Mouse (Mus musculus) heart, embryonic 11.5 days (tissue): Measurements from ENCODE around the gene Notch2. TPM values are rescaled to one million over a fixed set of nuclear protein-coding genes. Genes with fewer than 3 reads are reported as not detected.

ENCODE experiments used
- ATAC-seq: fragments of 200-750 bp; cut with Nextera tagmentation; replicated peaks from 2 replicates; pipeline ENCODE4 v1.8.0; 2017; ENCODE audit warnings: moderate library complexity; ENCODE audit not compliant: insufficient number of reproducible peaks, low FRiP score, low TSS enrichment
- H3K27ac ChIP-seq: fragments of 300-500 bp; sonication (generic); 2 replicates; pipeline ENCODE4 v1.5.1; 2014; ENCODE audit warnings: mild to moderate bottlenecking, low read depth, low read length
- H3K27me3 ChIP-seq: fragments of 300-500 bp; sonication (generic); 2 replicates; pipeline ENCODE4 v1.6.1; 2014; ENCODE audit warnings: mild to moderate bottlenecking, low read length, mixed read lengths; ENCODE audit not compliant: control insufficient read depth, insufficient read depth
- H3K36me3 ChIP-seq: fragments of 300-500 bp; sonication (generic); 2 replicates; pipeline ENCODE4 v1.6.1; 2014; ENCODE audit warnings: mild to moderate bottlenecking, low read length, moderate library complexity, mixed read lengths; ENCODE audit not compliant: control insufficient read depth, insufficient read depth
- H3K4me1 ChIP-seq: fragments of 300-500 bp; sonication (generic); 2 replicates; pipeline ENCODE4 v1.6.1; 2014; ENCODE audit warnings: low read length; ENCODE audit not compliant: control insufficient read depth, insufficient read depth
- H3K4me2 ChIP-seq: fragments of 300-500 bp; sonication (generic); 2 replicates; pipeline ENCODE4 v1.6.1; 2014; ENCODE audit warnings: mild to moderate bottlenecking, moderate library complexity
- H3K4me3 ChIP-seq: fragments of 300-500 bp; sonication (generic); 2 replicates; pipeline ENCODE4 v1.5.1; 2014; ENCODE audit warnings: low read depth, low read length
- H3K9ac ChIP-seq: fragments of 300-500 bp; sonication (generic); 2 replicates; pipeline ENCODE4 v1.6.1; 2014; ENCODE audit warnings: mild to moderate bottlenecking, low read depth, low read length, moderate library complexity
- H3K9me3 ChIP-seq: fragments of 300-500 bp; sonication (generic); replicated peaks from 2 replicates; pipeline ENCODE4 v1.6.1; 2016; ENCODE audit warnings: low read length; ENCODE audit not compliant: control insufficient read depth
- WGBS: fragments of 180-500 bp; shearing (Covaris S2); extraction: QIAGEN DNeasy Blood & Tissue Kit; methylation state at CpG from one replicate; pipeline ENCODE4 v1.1.7; 2014; ENCODE audit not compliant: insufficient replicate concordance; 5-methylcytosine and 5-hydroxymethylcytosine counted together
- polyA plus RNA-seq: library from polyadenylated mRNA; unstranded; fragments of >200 nt; fragmentation: Nextera tagmentation; extraction: Ambion mirVana; gene quantifications from 2 replicates; pipeline ENCODE4 v1.2.1, GENCODE M21; 2014

Notch2 gene
- polyA plus RNA-seq, 1 experiment from 2014 or later: 12.5 TPM

DNA sequence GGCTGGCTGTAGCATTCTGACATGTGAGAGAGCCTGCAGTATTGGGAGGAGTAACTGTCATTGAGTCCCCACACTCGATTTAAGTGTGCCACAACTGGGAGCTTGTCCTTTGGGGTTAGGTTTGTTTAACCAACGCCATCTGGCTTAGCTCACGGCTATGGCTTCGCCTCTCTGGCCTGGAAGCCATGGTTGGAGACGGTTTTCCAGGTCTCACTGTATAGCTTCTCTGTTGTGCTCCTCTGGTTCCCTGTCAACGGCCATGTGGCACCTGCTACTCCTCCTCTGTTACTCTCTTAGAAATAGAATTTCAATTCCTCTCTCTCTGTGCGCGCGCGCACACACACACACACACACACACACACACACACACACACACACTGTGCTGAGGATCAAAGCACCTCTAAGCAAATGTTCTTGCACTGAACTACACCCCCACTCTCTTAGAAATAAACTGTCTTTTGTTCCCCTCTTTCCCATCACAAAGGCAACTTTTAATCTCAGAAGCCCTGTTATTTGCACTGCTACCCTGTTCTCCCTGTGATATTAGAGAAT, 171.9 kb downstream of the Notch2 start:
- H3K27ac ChIP-seq: no peak overlapping the region
- no peak for ATAC-seq
- H3K27me3 ChIP-seq: no peaks in the 10 kb centered on the region
- no peaks in the 10 kb centered on the region for H3K4me1 ChIP-seq
- 66% methylated on average over 10 of the region's 10 CpGs for WGBS
- no peaks in the 10 kb centered on the region for H3K9me3 ChIP-seq
- H3K36me3 ChIP-seq: no peaks in the 10 kb centered on the region
- H3K4me2 ChIP-seq: no peak overlapping the region
- no peak overlapping the region for H3K9ac ChIP-seq
- no peak overlapping the region for H3K4me3 ChIP-seq

DNA sequence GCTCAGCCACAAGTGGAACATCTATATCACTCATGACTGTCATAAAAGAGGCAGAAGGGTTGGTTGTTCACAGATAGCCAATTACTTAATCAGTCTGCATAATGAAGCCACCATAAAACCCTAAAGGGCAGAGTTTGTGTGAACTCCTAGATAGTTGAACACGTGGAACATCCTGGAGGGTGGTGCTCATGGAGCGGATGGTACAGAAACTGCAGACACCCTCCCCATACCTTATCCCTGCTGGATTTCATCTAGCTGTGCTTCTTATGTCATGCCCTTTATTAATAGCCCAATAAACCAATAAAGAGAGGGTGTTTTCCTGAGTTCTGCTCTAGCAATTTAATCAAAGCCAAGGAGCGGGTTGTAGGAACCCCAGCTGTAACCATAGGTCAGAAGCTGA, 174.4 kb downstream of the Notch2 start:
- H3K27me3 ChIP-seq: no peaks in the 10 kb centered on the region
- 85% methylated on average over 3 of the region's 3 CpGs for WGBS
- H3K4me2 ChIP-seq: no peak overlapping the region
- no peaks in the 10 kb centered on the region for H3K4me1 ChIP-seq
- no peak overlapping the region for H3K27ac ChIP-seq
- H3K9ac ChIP-seq: no peak overlapping the region
- no peak overlapping the region for H3K4me3 ChIP-seq
- H3K9me3 ChIP-seq: no peaks in the 10 kb centered on the region
- ATAC-seq: no peak
- H3K36me3 ChIP-seq: no peaks in the 10 kb centered on the region

DNA sequence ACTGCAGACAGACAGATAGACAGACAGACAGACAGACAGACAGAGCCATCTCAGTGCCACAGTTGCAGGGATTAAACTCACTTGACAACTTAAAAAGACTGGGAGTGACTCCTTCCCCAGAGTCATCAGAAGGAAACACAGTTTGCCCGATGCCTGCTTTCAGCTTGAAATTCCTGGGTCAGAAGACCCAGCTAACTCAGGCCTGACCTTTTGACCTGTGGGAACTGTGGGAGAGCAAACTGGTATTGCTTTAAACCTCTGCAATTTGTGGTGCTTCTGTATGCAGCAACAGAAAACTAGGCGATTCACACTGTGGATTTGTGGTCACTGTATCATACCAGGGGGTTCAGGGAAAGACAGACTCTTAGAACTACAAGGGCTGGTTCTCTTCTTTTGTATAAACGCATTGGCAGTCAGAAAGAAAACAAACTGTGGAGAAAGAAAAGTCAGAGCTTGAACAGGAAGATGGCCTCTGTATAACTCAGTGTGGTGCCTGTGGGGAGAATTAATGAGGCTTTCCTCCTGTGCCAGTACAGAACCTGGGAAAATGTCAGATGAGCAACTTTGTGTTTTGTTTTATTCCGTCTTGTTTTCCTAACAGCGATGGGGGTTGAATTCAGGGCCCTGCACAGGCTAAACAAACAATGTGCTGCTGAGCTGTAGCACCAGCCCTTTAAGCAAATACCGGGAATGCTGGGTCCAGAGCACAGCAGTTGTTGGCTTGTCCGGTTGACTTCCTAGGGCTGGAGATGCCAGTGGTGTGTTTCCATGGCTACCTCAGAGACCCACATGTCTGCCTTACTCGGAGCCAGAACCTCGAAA, 184.6 kb downstream of the Notch2 start:
- H3K27me3 ChIP-seq: no peaks in the 10 kb centered on the region
- H3K4me1 ChIP-seq: peaks cover 2% of the 10 kb centered on the region; the same call in 1 of the 2 replicates
- no peak overlapping the region for H3K4me3 ChIP-seq
- H3K9ac ChIP-seq: no peak overlapping the region
- H3K9me3 ChIP-seq: no peaks in the 10 kb centered on the region
- H3K4me2 ChIP-seq: no peak overlapping the region
- H3K27ac ChIP-seq: no peak overlapping the region
- 38% methylated on average over 9 of the region's 9 CpGs for WGBS
- no peaks in the 10 kb centered on the region for H3K36me3 ChIP-seq
- ATAC-seq: no peak

DNA sequence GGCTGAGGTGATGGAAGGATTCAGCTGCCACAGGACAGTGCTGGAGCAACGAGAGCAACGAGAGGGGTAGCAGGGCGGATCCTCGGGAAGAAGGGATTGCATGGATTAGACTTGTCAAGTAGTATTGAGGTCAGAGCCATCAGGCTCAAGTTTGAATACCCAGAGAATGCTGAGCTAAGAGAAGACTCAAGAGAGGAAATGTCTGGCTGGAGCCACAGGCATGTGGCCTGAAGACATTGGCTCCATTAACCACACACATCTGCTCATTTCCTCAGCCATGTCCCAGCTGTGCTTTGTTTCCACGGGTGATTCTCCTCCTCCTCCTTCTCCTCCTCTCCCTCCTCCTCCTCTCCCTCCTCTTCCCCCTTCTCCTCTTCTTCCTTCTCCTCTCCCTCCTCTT, 186.4 kb downstream of the Notch2 start:
- H3K36me3 ChIP-seq: no peaks in the 10 kb centered on the region
- ATAC-seq: no peak
- H3K27ac ChIP-seq: no peak overlapping the region
- H3K4me2 ChIP-seq: no peak overlapping the region
- H3K4me3 ChIP-seq: no peak overlapping the region
- no peak overlapping the region for H3K9ac ChIP-seq
- no peaks in the 10 kb centered on the region for H3K27me3 ChIP-seq
- no peaks in the 10 kb centered on the region for H3K9me3 ChIP-seq
- 57% methylated on average over 5 of the region's 5 CpGs for WGBS
- H3K4me1 ChIP-seq: peaks cover 6% of the 10 kb centered on the region; the same call in 1 of the 2 replicates

Other genes with a start within 250 kb of the Notch2 start
- gene Pde4dip, start 124.8 kb upstream of the Notch2 start, polyA plus RNA-seq: 69.8 and 76.7 TPM in 2 replicates
- 146 and 151 TPM in 2 replicates for gene Sec22b, start 112.3 kb upstream of the Notch2 start, polyA plus RNA-seq
- gene Adam30, start 147.1 kb downstream of the Notch2 start, polyA plus RNA-seq: 0.06 TPM in 1 of 2 replicates, not detected in the other
- gene Reg4, start 208.6 kb downstream of the Notch2 start, polyA plus RNA-seq: not detected in 2 replicates